Mouse (Mus musculus): ENCODE data around the gene Hpcal1. TPM values are rescaled to one million over a fixed set of nuclear protein-coding genes. Genes with fewer than 3 reads are reported as not detected.

Gene Hpcal1
- polyA plus RNA-seq, 1 experiment from 2014 or later = 24.0 TPM

GRCm38 (mm10) chr12:17661483-17661920 lies 29.2 kb upstream of the Hpcal1 start:
- peak; percentile 47; the same call in 1 of the 2 replicates for ATAC-seq (ENCODE audit: insufficient number of reproducible peaks, insufficient read depth, low FRiP score, low TSS enrichment, low read depth)

GRCm38 (mm10) chr12:17663991-17664635 lies 26.5 kb upstream of the Hpcal1 start:
- no peak for ATAC-seq (ENCODE audit: insufficient number of reproducible peaks, insufficient read depth, low FRiP score, low TSS enrichment, low read depth)
- no peaks in the 10 kb centered on the region for H3K36me3 ChIP-seq
- no peak overlapping the region for H3K27ac ChIP-seq
- H3K4me2 ChIP-seq = no peak overlapping the region
- WGBS = 77% methylated on average over 9 of the region's 9 CpGs
- no peak overlapping the region for H3K4me3 ChIP-seq (replicated peaks)
- H3K9ac ChIP-seq (replicated peaks) = no peak overlapping the region
- H3K9me3 ChIP-seq = no peaks in the 10 kb centered on the region
- no peaks in the 10 kb centered on the region for H3K27me3 ChIP-seq
- H3K4me1 ChIP-seq (replicated peaks) = peaks cover 8% of the 10 kb centered on the region

More at GRCm38 (mm10) chr12:17661483-17661920, 29.2 kb upstream of the Hpcal1 start:
- 0 out of 2 replicates have a peak overlapping the region, but pooled peaks have one; percentile 29 for H3K27ac ChIP-seq
- peaks cover 3% of the 10 kb centered on the region; the same call in 1 of the 2 replicates for H3K9me3 ChIP-seq
- H3K4me1 ChIP-seq (replicated peaks) = peaks cover 8% of the 10 kb centered on the region
- H3K9ac ChIP-seq (replicated peaks) = no peak overlapping the region
- H3K4me3 ChIP-seq (replicated peaks) = no peak overlapping the region
- no peak overlapping the region for H3K4me2 ChIP-seq
- 2% methylated on average over 4 of the region's 4 CpGs for WGBS
- H3K36me3 ChIP-seq = no peaks in the 10 kb centered on the region
- no peaks in the 10 kb centered on the region for H3K27me3 ChIP-seq

GRCm38 (mm10) chr12:17665906-17666326 lies 24.7 kb upstream of the Hpcal1 start:
- H3K9ac ChIP-seq (replicated peaks) = no peak overlapping the region
- no peak overlapping the region for H3K4me2 ChIP-seq
- H3K27ac ChIP-seq = no peak overlapping the region
- H3K36me3 ChIP-seq = no peaks in the 10 kb centered on the region
- 59% methylated on average over 7 of the region's 7 CpGs for WGBS
- no peak overlapping the region for H3K4me3 ChIP-seq (replicated peaks)
- H3K4me1 ChIP-seq (replicated peaks) = peaks cover 8% of the 10 kb centered on the region
- no peaks in the 10 kb centered on the region for H3K9me3 ChIP-seq
- no peaks in the 10 kb centered on the region for H3K27me3 ChIP-seq
- ATAC-seq (ENCODE audit: insufficient number of reproducible peaks, insufficient read depth, low FRiP score, low TSS enrichment, low read depth) = peak; percentile 68; the same call in 1 of the 2 replicates

- H3K9ac ChIP-seq (replicated peaks) = no peak overlapping the region
- no peaks in the 10 kb centered on the region for H3K27me3 ChIP-seq
- H3K27ac ChIP-seq = no peak overlapping the region
- no peaks in the 10 kb centered on the region for H3K9me3 ChIP-seq
- WGBS = 73% methylated on average over 2 of the region's 2 CpGs
- ATAC-seq (ENCODE audit: insufficient number of reproducible peaks, insufficient read depth, low FRiP score, low TSS enrichment, low read depth) = no peak
- peaks cover 5% of the 10 kb centered on the region for H3K4me1 ChIP-seq (replicated peaks)
- no peak overlapping the region for H3K4me2 ChIP-seq
- no peak overlapping the region for H3K4me3 ChIP-seq (replicated peaks)
- no peaks in the 10 kb centered on the region for H3K36me3 ChIP-seq
Observed at GRCm38 (mm10) chr12:17666616-17667015, 24.0 kb upstream of the Hpcal1 start.

GRCm38 (mm10) chr12:17673729-17674128 lies 16.9 kb upstream of the Hpcal1 start:
- H3K4me2 ChIP-seq = no peak overlapping the region

GRCm38 (mm10) chr12:17674182-17674812 lies 16.4 kb upstream of the Hpcal1 start:
- Histone ChIP-seq H3K4me3 (replicated peaks) (no peak overlapping the region), H3K9ac (replicated peaks) (no peak overlapping the region), H3K27ac (no peak overlapping the region), H3K4me1 (replicated peaks) (no peaks in the 10 kb centered on the region; the same call in 1 of the 2 replicates), H3K9me3 (no peaks in the 10 kb centered on the region), H3K36me3 (no peaks in the 10 kb centered on the region), H3K4me2 (no peak overlapping the region), H3K27me3 (no peaks in the 10 kb centered on the region)
- ATAC-seq (ENCODE audit: insufficient number of reproducible peaks, insufficient read depth, low FRiP score, low TSS enrichment, low read depth) = no peak
- WGBS = 47% methylated on average over 6 of the region's 6 CpGs

More at GRCm38 (mm10) chr12:17673729-17674128, 16.9 kb upstream of the Hpcal1 start:
- ATAC-seq (ENCODE audit: insufficient number of reproducible peaks, insufficient read depth, low FRiP score, low TSS enrichment, low read depth) = no peak
- Histone ChIP-seq H3K36me3 (no peaks in the 10 kb centered on the region), H3K9ac (replicated peaks) (no peak overlapping the region), H3K4me1 (replicated peaks) (no peaks in the 10 kb centered on the region; the same call in 1 of the 2 replicates), H3K9me3 (no peaks in the 10 kb centered on the region), H3K4me3 (replicated peaks) (no peak overlapping the region), H3K27ac (no peak overlapping the region), H3K27me3 (no peaks in the 10 kb centered on the region)
- WGBS = 64% methylated on average over 7 of the region's 7 CpGs

GRCm38 (mm10) chr12:17677743-17678142 lies 12.9 kb upstream of the Hpcal1 start:
- Histone ChIP-seq H3K27me3 (no peaks in the 10 kb centered on the region), H3K36me3 (no peaks in the 10 kb centered on the region), H3K4me1 (replicated peaks) (no peaks in the 10 kb centered on the region; the same call in 1 of the 2 replicates), H3K27ac (no peak overlapping the region), H3K4me2 (no peak overlapping the region), H3K9me3 (no peaks in the 10 kb centered on the region), H3K4me3 (replicated peaks) (no peak overlapping the region), H3K9ac (replicated peaks) (no peak overlapping the region)
- 87% methylated on average over 2 of the region's 2 CpGs for WGBS
- ATAC-seq (ENCODE audit: insufficient number of reproducible peaks, insufficient read depth, low FRiP score, low TSS enrichment, low read depth) = no peak

GRCm38 (mm10) chr12:17679571-17679970 lies 11.1 kb upstream of the Hpcal1 start:
- WGBS = 86% methylated on average over 4 of the region's 4 CpGs
- H3K4me2 ChIP-seq = no peak overlapping the region
- no peaks in the 10 kb centered on the region for H3K27me3 ChIP-seq
- no peaks in the 10 kb centered on the region for H3K9me3 ChIP-seq
- H3K36me3 ChIP-seq = no peaks in the 10 kb centered on the region
- no peak overlapping the region for H3K4me3 ChIP-seq (replicated peaks)
- H3K27ac ChIP-seq = no peak overlapping the region
- H3K9ac ChIP-seq (replicated peaks) = no peak overlapping the region
- no peaks in the 10 kb centered on the region for H3K4me1 ChIP-seq (replicated peaks)
- no peak for ATAC-seq (ENCODE audit: insufficient number of reproducible peaks, insufficient read depth, low FRiP score, low TSS enrichment, low read depth)

- Histone ChIP-seq H3K4me2 (no peak overlapping the region), H3K4me1 (replicated peaks) (no peaks in the 10 kb centered on the region), H3K9me3 (no peaks in the 10 kb centered on the region), H3K36me3 (no peaks in the 10 kb centered on the region), H3K9ac (replicated peaks) (no peak overlapping the region), H3K27me3 (no peaks in the 10 kb centered on the region), H3K4me3 (replicated peaks) (no peak overlapping the region), H3K27ac (no peak overlapping the region)
- WGBS = 84% methylated on average over 2 of the region's 2 CpGs
- no peak for ATAC-seq (ENCODE audit: insufficient number of reproducible peaks, insufficient read depth, low FRiP score, low TSS enrichment, low read depth)
Observed at GRCm38 (mm10) chr12:17682161-17682560, 8.5 kb upstream of the Hpcal1 start.

- Histone ChIP-seq H3K4me2 (no peak overlapping the region), H3K4me3 (replicated peaks) (no peak overlapping the region), H3K27ac (no peak overlapping the region), H3K4me1 (replicated peaks) (no peaks in the 10 kb centered on the region), H3K27me3 (no peaks in the 10 kb centered on the region), H3K9me3 (no peaks in the 10 kb centered on the region), H3K36me3 (no peaks in the 10 kb centered on the region), H3K9ac (replicated peaks) (no peak overlapping the region)
- 76% methylated on average over 1 of the region's 1 CpGs for WGBS
- no peak for ATAC-seq (ENCODE audit: insufficient number of reproducible peaks, insufficient read depth, low FRiP score, low TSS enrichment, low read depth)
Observed at GRCm38 (mm10) chr12:17684315-17684714, 6.3 kb upstream of the Hpcal1 start.

- WGBS = 74% methylated on average over 2 of the region's 2 CpGs
- H3K4me3 ChIP-seq (replicated peaks) = no peak overlapping the region
- no peak for ATAC-seq (ENCODE audit: insufficient number of reproducible peaks, insufficient read depth, low FRiP score, low TSS enrichment, low read depth)
- H3K4me1 ChIP-seq (replicated peaks) = no peaks in the 10 kb centered on the region
- no peak overlapping the region for H3K27ac ChIP-seq
- H3K4me2 ChIP-seq = no peak overlapping the region
- H3K9ac ChIP-seq (replicated peaks) = no peak overlapping the region
- H3K36me3 ChIP-seq = no peaks in the 10 kb centered on the region
- no peaks in the 10 kb centered on the region for H3K9me3 ChIP-seq
- H3K27me3 ChIP-seq = no peaks in the 10 kb centered on the region
Observed at GRCm38 (mm10) chr12:17686116-17686515, 4.5 kb upstream of the Hpcal1 start.

Data from limb, embryonic 12.5 days (tissue).